Mouse (Mus musculus): Measurements from ENCODE around the gene Meis2.

GRCm38 (mm10) chr2:116010469-116010868 is 55.2 kb downstream of the Meis2 start:
- TF ChIP-seq CTCF (conservative IDR thresholded peaks at IDR 0.05; ENCODE audit: low read length) (no peak), NANOG (IDR thresholded peaks at IDR 0.05; ENCODE audit: borderline replicate concordance, low read length) (no peak)
